Mouse (Mus musculus): ENCODE results near the gene Sass6.
A peak's percentile ranks its signal among the peaks of the same experiment; 100 is the strongest.

Sass6 gene

DNA sequence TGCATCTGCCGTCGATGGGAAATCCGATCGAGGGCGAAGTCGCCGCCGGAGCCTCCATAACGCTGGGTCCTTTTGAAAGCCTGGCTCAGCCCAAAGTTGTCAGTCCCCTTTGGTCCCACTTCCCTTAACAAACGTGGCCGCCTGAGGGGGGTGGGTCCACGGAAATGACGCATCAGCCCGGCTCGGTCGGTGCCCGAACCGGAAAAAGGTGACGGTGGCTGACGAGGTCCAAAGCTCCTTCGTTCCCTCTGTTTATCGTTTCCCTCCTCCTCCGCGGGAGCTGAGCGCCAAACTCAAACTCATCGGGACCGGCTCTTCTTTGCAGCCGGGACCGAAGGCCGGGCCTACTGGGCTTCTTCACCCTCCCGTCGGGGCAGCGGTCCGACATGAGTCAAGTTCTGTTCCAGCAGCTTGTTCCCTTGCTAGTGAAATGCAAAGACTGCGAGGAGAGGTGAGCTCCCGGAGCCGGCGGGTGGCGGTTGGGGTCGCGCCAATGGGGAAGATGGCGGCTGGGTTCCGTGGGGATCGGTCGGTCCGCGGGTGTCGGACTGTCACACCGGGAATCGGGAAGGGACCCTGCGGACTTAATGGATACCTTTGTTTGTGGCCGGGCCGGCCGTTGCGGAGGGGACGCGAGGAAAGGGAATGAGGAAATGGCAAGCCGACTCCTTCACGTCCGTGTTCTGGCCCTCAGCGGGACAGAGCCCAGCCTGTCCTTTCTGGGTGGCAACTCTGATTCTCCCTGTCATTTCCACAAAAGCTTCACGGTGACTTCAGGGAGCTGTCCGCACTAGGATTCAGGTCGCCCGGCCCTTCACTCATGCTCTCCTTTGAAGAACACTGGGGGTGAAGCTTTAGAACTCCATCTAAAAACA is at the start of gene Sass6:
Gene Sass6 (plus strand): TSS at position 255 of the 875 bp plus-strand sequence.
- peak; percentile 92 to 96 for DNase-seq (ENCODE audit: low read depth in 2 of 2, low spot score in 2 of 2)

DNA sequence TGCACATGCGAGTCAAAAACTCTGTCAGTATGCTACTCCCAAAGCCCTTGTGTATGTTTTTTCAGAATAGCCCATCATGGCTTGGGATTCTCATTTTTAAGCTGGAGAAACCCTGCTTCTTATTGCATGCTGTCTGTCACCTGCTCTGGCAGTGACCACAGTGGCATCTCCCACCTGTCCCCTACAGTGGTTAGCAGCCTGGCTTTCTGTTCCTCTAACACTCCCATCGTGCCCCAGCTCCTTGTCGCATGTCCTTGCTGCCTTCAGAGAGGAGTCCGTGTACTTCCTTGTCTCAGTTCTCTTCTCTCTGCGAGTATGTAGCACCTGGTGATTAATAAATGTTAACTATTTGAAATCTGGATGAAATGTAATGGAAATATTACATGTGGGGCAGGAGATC is 47.4 kb upstream of the Sass6 start:
- DNase-seq (ENCODE audit: low read depth in 2 of 2, low spot score in 2 of 2), result no peak

DNA sequence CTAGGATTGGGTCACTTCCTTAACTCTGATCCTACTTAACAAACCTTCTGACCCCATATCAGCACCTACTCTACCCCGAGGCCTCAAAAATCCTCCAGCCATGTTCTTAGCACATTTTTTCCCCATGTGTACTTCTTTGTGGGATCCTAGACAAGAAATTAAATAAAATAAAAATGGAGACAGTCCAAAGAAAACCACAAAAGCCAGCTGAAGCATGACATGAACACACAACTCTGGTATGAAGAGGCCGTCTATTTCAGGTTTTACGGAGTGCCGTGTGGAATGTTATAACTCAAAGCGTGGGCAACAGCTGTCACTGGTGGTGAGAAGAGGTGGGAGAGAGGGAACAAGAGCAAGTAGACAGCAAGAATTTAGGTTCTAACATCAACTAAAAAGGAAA is 43.4 kb upstream of the Sass6 start:
- no peak for DNase-seq (ENCODE audit: low read depth in 2 of 2, low spot score in 2 of 2)

DNA sequence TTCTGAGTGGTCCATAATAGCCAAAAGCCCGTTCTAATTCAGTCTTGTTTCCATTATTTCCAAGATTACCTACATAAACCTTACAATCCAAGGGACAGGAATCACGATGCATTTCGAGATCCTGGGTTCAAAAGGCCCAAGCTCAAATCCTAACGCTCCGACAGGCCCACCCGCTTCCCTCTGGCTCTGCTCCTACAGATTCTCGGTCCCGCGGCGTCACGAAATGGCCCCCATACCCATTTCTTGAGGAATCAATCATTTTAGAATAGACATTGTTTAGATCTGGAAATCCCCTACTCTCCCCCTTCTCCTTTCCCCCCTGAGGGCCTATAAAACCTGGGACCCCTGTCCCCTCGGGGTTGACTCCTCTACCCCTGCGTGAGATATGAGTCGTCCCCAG is 33.5 kb upstream of the Sass6 start:
- peak in 1 of 2 experiments; percentile 9 for DNase-seq (ENCODE audit: low read depth in 2 of 2, low spot score in 2 of 2)

DNA sequence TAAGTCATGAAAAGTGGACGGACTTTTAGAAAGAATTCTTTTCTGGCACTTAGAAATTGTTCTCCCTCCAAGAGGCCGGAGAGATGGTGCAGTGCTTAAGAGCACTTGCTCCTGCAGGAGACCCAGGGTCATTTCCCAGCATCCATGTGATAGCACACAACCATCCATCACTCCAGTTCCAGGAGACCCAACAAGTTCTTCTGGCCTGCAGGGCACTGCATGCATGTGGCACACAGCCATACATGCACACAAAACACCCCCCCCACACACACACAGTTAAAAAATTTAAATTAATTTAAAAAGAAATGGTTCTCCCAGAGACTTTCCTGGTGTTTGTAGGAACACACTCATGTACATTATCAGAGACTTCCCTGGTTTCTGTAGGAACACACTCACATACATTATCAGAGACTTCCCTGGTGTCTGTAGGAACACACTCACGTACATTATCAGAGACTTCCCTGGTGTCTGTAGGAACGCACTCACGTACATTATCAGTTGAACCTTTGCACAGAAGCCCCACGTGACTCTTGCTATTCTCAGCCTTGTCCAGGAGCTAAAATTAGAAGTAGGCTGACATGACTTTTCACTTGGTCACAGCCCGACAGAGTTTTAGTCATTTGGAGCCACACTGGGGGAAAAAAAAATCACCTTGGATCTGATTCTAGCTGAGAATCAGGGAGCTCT is 32.2 kb upstream of the Sass6 start, which contains the start of gene Lrrc39:
Gene Lrrc39 (plus strand): TSS at position 566 of the 687 bp plus-strand sequence.
- no peak for DNase-seq (ENCODE audit: low read depth in 2 of 2, low spot score in 2 of 2)

DNA sequence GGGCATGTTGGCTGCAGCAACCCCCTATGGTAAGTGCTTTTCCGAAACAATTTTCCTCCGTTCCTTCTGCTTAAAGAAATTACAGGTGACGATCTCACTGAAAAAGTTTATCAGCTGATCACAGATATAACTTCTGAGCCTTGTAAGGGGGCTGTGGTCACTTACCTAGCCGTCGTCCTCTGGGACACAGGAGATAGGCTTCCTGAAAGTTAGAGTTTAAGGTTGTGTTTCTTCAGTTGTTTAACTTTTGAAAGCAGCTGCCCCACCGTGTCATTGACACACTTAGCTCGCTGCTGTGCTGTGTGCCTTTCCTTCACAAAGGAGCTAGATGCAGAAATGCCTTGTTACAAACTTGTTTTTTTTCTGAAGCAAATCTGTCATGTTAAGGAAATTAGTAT is 31.7 kb upstream of the Sass6 start:
- no peak for DNase-seq (ENCODE audit: low read depth in 2 of 2, low spot score in 2 of 2)

DNA sequence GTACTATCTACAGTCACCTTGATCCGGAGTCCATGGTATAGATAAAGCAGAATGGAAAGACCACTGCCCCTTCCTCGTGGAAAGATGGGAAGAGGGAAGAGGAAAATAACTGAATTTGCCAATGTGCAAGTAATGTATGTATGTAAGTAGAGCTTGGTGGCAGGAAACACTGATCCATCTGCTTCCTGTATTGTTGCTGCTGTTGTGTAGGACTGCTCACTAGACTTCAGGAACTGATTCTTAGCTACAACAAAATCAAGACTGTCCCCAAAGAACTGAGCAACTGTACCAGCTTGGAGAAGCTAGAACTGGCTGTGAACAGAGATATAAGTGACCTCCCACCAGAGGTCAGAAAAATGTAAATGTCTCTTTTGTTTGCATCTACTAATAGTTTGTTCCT is 24.2 kb upstream of the Sass6 start:
- no peak for DNase-seq (ENCODE audit: low read depth in 2 of 2, low spot score in 2 of 2)

DNA sequence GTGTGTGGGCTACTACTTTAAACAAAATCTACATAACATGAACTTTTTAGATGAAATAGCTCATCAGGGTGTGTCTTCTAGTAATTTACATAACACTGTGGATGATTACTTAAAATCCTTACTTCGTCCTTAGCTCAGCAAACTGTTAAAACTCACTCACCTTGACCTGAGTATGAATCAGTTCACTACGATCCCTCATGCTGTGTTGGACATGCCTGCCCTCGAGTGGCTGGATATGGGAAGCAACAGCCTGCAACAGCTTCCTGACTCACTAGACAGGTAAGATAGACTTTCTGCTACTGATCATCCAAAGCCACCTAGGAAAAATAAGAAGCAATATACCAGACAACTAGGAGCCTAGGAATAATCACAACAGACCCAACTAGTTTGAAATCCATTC is 17.5 kb upstream of the Sass6 start:
- DNase-seq (ENCODE audit: low read depth in 2 of 2, low spot score in 2 of 2), result no peak

DNA sequence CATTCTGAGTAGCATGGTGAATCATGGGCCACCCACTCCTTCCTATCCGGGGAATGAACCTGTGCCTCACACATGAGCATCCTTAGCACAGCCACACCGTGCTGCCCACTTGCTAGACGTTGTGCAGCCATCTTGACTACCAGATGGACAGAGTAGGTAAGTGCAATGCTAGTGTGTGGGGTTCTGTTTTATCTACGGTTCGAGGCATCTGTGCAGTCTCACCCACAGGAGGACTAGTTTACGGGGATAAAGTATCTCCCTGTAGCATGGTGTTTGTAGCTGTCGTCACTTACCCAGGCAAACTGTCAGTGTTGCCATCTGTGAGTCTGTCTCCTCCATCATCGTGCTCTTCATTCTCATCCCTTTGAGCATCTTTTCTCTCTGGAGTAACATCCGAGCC is 12.6 kb upstream of the Sass6 start:
- no peak for DNase-seq (ENCODE audit: low read depth in 2 of 2, low spot score in 2 of 2)

DNA sequence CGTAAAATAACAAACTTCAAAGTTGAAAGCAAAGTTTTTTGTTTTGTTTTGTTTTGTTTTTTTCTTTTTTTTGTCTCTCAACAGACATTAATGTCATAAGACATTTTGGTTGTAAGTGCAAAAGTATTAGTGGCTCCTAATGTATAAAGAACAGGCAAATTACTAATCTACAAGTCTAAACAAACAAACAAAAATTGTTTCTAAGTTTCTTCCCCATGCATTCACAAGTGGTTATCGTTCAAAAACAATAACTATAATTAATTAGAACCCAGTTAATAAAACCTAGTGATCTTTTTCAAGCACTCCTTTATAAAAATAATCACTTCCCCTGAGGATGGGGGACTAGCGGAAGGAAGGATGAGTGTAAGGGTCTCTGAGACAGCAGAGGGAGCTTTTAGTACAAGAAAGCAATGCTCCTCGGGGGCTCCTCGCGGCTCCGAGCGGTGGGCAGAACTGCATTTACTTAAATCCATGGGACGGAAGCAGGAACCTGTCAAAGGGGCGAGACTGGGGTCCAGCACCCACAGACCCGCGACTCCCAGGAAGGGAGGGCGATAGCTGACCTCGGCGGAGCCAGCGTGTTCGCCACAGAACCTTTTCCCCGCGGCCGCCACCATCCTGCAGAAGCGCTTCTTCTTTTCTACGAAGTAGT is 580 bp upstream of the Sass6 start:
- DNase-seq (ENCODE audit: low read depth in 2 of 2, low spot score in 2 of 2), result no peak

DNA sequence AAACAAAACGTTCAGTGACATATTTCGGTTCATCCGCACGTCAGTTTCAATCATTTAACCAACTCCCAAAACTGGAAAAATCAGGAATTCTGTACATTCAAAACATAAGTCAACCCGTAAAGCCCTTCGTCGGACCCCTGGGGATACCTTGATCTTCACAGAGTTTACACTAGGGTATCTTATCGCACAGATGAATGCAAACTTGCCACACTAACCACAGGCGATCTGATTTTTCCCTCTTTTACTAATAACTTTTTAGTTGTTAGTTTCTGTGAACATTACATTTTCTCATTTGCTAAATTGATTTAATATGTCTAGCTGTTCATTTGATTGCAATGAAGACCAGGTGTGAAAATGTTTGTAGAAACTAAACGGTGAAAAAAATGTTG is 815 bp downstream of the Sass6 start:
- DNase-seq (ENCODE audit: low read depth in 2 of 2, low spot score in 2 of 2), result no peak

DNA sequence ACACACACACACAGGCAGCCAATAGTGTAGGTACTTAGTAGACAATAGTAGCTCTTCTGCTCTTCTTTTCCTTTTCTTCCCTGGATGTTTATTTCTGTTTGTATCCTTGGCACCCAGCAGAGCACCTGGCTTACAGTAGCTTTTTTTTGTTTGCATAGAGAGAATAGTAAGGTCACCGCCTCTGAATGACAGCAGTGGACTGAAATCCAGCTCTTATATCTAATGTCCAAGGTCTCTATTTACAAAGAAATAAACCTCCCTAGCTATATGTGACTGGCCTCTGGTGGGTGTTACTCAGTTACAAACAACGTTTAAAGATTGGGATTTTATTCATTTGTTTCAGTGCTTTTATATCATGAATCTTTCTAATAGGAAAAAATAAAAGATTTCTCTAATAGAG is 4.9 kb downstream of the Sass6 start:
- no peak for DNase-seq (ENCODE audit: low read depth in 2 of 2, low spot score in 2 of 2)

DNA sequence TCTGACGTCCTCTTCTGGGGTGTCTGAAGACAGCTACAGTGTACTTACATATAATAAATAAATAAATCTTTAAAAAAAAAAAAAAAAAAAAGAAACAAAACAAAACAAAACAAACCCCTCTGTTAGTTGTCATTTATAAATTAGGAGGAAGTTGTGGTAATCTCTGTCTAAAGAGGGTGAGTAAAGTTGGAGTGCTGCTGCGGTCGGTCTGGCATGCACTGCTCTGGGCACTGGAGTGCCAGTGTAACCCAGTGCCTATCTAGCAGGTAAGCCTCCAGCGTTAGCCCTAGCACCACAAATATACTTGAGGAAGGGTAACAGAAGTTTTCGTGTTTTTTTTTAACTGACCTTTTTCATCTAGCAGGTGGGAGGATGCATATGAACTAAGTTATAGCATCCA is 6.2 kb downstream of the Sass6 start:
- no peak for DNase-seq (ENCODE audit: low read depth in 2 of 2, low spot score in 2 of 2)

DNA sequence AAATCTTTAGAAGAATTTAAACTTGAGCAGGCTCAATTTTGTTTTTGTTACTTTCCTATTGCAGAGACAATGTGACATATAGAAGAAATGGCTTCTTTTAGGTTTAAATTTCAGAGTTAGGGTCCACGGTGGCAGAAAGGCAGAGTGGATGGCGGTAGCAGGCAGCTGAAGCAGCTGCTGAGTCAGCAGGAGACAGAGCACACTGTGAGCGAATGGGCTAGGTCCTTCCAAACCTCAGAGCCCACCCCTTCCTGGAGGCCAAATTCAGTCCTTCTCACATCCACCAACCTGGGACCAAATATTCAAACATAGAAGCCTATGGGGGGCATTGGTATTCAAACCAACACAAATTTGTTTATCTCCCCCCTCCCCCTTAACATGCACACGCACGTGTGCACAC is 7.0 kb downstream of the Sass6 start:
- DNase-seq (ENCODE audit: low read depth in 2 of 2, low spot score in 2 of 2), result no peak

DNA sequence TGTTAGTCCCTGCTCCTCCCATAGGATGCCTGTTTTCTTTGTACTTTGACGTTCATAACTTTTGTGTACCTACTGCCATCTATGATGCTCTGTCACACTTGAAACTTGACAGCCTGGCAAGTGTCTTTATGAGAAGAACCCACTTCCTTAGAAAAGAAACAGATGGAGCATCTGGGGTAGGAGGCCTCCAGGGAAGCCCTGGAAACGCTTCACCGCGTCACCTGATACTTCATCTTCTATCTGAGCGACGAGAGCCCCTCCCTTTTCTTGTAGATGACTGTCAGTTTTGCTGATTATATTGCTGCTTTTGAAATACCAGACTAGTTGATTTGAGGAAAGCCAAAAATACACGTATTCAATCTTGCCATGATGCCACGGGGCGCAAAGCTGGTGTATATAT is 9.8 kb downstream of the Sass6 start:
- no peak for DNase-seq (ENCODE audit: low read depth in 2 of 2, low spot score in 2 of 2)

DNA sequence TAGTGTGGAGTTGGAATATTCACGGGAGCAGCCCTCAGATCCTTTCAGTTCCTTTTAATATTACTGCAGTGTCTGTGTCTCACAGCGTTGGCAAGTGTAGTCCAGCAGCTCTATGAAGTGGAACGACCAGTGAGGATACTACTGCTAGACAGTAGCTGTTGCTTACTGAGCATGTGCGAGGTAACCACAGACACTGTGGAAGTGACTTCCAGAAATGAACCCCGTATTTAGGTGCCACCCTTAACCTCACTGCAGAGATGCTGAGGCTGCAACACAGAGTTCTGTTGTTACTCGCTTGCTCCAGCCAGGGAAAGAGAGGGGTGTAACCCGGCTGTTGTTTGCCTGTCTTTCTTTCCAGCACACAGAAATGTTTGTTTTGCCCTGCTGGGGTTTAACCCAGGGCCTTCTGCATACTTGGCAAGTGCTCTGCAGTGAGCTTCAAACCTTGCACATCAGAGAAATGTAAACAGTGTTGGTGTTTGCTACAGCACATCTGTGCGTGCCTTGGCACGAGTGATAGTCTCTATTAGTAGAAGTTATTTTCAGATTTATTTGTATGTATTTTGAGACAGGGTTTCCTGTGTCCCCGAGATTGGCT is 19.6 kb downstream of the Sass6 start, which contains the start of gene Trmt13:
Gene Trmt13 (minus strand): TSS at position 293 of the 598 bp plus-strand sequence.
- DNase-seq (ENCODE audit: low read depth in 2 of 2, low spot score in 2 of 2), result no peak

DNA sequence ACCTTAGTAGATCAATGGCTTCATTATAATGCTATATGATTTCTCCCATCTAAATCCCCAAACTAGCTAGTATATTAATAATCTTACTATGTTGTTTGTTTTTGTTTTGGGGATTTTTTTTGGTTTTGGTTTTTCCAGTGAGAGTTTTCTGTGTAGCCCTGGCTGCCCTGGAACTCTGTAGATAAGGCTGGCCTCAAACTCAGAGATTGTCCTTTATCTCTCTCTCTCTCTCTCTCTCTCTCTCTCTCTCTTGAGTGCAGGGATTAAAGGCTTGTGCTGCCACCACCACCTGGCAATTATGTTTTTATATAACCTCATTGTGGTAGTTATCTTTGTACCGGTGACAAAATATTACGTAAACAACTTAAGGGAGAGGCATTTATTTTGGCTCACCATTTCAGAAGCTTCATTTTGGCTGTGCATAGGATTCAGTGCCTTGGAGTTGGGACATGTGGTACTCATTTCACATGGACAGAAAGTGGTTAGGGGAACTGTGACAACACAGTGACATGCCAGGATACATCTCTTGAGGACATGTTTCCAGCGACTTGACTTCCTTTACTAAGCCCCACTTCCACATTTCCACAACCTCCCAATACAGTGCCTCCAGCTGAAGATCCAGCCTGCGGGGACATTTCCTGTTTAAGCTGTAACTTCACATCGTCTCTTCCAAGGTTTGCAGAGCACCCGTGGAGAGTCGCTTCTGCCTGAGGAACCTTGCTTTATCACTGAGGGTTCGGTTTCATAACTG is 20.7 kb downstream of the Sass6 start:
- DNase-seq (ENCODE audit: low read depth in 2 of 2, low spot score in 2 of 2), result no peak

DNA sequence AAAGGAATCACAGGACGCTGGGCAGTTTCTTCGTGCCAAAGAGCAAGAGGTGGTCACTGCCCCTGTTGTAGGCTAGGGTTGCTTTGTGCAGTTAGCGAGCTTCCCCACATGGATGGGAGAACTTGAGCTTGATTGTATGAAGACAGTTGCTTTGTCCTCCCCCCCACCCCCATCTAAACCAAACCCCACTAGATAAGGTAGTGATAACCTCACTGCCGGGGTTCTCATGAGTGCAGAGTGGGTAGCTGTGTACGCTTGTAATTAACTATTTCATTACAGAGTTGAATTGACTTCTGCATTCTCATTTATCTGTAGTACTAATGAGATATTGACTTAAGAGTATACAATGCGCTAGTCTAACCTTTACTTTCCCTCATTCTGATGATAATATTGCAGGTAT is 24.1 kb downstream of the Sass6 start:
- DNase-seq (ENCODE audit: low read depth in 2 of 2, low spot score in 2 of 2), result no peak

DNA sequence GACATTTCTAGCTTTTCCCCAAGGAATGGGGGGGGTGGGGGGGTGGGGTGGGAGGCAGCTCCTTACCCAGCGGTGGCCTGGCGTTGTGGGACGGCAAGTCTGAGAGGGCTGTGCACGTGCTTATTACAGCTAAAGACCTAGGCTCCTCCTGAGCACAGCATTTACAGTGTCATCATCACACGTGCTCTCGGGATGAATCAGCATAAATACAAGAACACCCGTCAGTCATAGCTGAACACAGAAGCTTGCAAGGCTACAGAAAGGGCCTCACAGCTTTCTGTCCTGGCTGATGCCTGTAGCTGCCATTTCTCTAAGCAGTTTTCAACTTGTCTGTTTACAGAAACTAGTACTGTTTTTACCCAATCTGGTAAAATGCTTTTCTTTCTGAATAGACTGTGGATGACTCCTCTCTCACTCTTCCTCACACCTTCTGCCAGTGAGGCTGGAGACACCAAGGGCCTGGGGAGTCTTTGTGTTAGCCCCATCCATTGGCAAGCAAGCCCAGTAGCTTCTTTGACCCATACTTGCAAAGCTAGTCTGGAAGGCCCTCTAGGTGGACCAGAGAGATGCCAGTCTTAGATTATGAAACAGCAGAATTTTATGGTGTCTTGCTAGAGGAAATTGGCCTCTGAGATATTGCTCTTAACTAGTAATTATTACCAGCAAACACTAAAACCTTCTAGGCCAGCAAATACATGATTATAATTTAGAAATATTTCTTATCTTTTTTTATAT is 26.0 kb downstream of the Sass6 start:
- no peak for DNase-seq (ENCODE audit: low read depth in 2 of 2, low spot score in 2 of 2)

DNA sequence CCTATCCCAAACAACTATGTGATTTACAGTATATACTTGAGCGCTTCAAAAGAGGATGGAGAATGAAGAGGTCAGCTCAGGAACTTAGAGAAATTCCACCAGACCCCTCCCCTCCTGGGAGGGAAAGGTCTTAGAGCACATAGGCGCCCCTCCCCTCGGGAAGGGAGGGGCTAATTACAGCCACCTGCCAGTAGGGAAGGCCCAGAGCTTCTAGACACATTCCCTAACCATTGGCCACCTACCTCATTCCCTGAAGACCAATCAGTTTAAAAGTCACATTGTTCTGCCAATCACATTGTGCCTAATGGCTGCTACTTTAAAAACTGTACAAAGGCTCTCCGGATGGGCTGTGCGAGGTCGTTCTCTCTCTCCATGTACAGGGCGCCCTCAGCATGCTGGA is 27.9 kb downstream of the Sass6 start:
- no peak for DNase-seq (ENCODE audit: low read depth in 2 of 2, low spot score in 2 of 2)
